In genomic region chr5:18152241-18152640, GRCm38 (mm10) we compare ENCODE assay signal across 15 mouse cellular contexts.
"Had no signal": no experiment of that assay in that cellular context is flagged by ENCODE, and none has a peak within 500 bp of the region (broad histone marks: within the 10 kb centered on the region; RNA-seq: fewer than 3 reads in every experiment).

No protein-coding gene starts in this region.

- DNase-seq: kidney, postnatal 14 days; liver, embryonic 13.5 days; liver, postnatal 0 days; lung, postnatal 14 days; right cerebral cortex, adult 18-20 months; right cerebral cortex, postnatal 25 days; thymus, adult 2 months; thymus, postnatal 25 days had no signal

- H3K9me3 ChIP-seq: kidney, embryonic 15.5 days; limb, embryonic 10.5 days; liver, embryonic 13.5 days; megakaryocyte, embryonic 14.5 days; midbrain, embryonic 15.5 days; neural tube, embryonic 12.5 days had no signal

- H3K4me3 ChIP-seq: kidney, embryonic 15.5 days; left cerebral cortex, adult 2 months; limb, embryonic 10.5 days; liver, embryonic 13.5 days; megakaryocyte, embryonic 14.5 days; midbrain, embryonic 15.5 days; neural tube, embryonic 12.5 days had no signal

- H3K27ac ChIP-seq: kidney, embryonic 15.5 days; left cerebral cortex, adult 2 months; limb, embryonic 10.5 days; liver, embryonic 13.5 days; macrophage; midbrain, embryonic 15.5 days; neural tube, embryonic 12.5 days had no signal

- H3K27me3 ChIP-seq: kidney, embryonic 15.5 days; liver, embryonic 13.5 days; megakaryocyte, embryonic 14.5 days; midbrain, embryonic 15.5 days; neural tube, embryonic 12.5 days had no signal

- H3K36me3 ChIP-seq: kidney, embryonic 15.5 days; limb, embryonic 10.5 days; liver, embryonic 13.5 days; midbrain, embryonic 15.5 days; neural tube, embryonic 12.5 days had no signal

- H3K4me1 ChIP-seq: kidney, embryonic 15.5 days; limb, embryonic 10.5 days; liver, embryonic 13.5 days; megakaryocyte, embryonic 14.5 days; midbrain, embryonic 15.5 days; neural tube, embryonic 12.5 days had no signal
